Mouse (Mus musculus): Measurements from ENCODE around the gene Gm49721. TPM values are rescaled to one million over a fixed set of nuclear protein-coding genes. Genes with fewer than 3 reads are reported as not detected.
"Not testable (repeated sequence)": the region's sequence is repeated elsewhere in the genome, so short reads cannot be mapped to it uniquely, and the experiment has no call there.

Gm49721 gene
- total RNA-seq, 2 experiments from 2014 or later = not detected

DNA sequence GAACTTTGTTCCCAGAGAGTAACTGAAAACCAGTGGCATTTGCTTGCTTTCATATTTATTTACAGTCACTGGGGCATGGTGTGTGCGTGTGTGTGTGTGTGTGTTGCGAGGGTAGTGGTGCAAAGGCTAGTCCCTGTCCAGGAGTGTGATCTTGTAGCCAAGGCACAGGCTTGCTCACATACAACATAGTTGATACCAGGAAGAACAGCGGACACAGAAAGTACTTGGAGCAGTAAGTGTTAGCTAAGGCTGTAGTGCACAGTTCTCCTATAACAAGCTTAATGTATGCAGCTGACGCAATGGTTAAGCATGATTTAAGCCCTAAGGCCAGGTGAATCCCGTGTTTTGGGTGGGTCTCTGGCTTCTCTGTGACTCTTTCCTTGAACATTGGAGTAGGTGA lies 676 bp downstream of the Gm49721 start:
- not testable (repeated sequence) for DNase-seq (ENCODE audit: low spot score in 2 of 2)

DNA sequence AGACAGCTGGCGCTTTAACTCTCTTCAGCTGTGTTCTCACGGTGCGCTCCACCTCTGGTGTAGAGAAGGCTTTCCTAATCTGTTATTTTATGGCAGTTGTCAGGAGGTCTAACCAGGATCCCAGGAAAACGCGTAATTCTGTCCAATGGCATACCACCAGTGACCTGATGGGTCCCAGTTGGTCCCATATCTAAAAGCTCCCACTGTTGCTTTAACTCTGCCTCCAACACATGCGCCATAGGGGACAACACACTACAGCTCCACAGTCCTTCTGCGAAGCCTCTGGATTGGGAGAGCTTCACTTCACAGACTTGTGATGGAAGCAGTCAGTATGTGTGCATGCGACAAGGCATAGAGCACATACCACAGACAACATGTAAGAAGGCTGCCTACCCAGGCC lies 1.4 kb downstream of the Gm49721 start:
- not testable (repeated sequence) for DNase-seq (ENCODE audit: low spot score in 2 of 2)

DNA sequence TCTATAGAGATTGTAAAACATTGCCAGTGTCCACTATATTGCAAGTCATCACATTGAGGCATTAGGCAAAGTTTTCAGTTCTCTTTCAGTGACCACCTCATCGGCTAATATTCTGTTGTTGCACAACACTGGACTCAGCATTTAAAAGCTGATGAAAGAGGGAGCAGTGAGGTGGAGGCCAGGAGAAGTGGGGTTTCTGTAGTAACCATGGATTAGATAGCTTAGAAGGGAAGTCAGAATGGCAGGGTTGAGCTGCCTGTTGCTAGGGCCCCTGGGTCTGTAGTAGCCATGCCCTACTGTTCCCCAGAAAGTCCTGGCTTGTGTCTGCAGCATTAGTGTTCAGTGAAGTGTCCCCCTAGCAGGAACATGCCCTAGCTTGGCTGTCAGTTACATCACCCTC lies 7.4 kb downstream of the Gm49721 start:
- DNase-seq (ENCODE audit: low spot score in 2 of 2) = not testable (repeated sequence)

DNA sequence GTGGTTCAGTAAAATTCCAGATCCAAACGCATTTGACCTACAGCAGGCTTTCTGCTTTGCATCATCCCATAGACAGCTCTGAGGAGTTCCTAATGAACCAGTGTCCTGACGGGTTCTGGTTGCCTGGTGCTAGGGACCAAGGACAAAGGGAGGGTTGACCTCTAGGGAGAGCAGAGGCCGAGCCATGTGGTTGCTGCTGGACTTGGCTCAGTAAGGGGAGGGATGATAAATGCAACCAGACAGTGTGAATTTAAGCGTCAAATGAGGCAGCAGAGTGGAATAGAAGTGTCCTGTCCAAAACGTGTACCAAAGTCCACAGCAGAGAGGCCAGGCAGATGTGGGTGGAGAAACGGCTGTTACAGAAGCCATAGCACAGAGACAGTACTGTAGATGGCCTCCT lies 16.8 kb downstream of the Gm49721 start:
- not testable (repeated sequence) for DNase-seq (ENCODE audit: low spot score in 2 of 2)

DNA sequence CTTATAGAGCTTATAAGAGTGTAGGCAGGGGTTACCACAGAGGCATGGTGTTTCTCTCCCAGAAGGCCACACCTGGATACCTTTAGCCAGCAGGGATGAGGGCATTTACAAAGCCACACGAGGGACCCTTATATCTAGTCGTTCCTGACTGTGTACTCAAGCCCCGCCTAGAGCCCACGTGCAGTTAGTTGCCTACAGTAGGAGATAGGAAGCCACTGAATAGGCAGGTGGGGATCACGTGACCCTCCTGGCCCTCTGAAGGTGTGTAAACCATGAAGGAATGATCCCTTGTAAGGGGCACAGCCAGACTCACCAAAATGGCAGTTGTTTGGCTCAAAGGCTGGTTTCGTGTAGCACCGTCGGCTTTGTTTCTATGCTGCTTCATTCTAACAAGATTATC lies 18.1 kb downstream of the Gm49721 start:
- not testable (repeated sequence) for DNase-seq (ENCODE audit: low spot score in 2 of 2)

DNA sequence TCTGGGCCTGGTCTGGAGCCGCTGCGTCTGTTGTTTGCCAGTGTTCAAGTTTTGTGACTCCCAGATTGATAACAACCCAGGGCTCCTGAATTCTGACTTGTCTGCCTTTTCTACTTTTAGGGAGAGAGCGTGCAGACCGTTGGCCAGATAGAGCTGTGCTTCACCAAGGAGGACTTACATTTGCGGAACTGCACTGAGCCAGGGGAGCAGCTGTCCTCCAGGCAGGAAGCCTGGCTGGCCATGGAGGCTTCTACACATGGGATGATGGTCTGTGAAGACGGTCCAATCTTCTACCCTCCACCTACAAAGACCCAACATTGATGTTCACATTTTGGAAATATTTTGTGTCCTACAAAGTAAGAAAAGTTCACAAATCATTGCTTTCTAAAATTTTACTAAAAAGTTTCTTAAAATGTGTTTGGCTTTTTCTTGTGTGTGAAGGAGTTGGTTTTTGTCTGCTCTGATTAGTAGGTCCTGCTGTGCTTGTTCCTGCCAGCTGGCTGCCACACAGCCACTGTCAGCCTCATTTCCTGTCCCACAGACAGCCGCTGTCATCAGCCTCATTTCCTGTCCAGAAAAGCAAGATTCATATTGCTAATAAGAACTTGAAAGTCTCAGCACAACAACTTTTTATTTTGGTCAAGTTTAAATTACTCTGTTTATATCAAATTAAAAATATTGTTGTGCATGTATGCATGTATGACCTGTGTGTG lies 19.2 kb downstream of the Gm49721 start:
- not testable (repeated sequence) for DNase-seq (ENCODE audit: low spot score in 2 of 2)

DNA sequence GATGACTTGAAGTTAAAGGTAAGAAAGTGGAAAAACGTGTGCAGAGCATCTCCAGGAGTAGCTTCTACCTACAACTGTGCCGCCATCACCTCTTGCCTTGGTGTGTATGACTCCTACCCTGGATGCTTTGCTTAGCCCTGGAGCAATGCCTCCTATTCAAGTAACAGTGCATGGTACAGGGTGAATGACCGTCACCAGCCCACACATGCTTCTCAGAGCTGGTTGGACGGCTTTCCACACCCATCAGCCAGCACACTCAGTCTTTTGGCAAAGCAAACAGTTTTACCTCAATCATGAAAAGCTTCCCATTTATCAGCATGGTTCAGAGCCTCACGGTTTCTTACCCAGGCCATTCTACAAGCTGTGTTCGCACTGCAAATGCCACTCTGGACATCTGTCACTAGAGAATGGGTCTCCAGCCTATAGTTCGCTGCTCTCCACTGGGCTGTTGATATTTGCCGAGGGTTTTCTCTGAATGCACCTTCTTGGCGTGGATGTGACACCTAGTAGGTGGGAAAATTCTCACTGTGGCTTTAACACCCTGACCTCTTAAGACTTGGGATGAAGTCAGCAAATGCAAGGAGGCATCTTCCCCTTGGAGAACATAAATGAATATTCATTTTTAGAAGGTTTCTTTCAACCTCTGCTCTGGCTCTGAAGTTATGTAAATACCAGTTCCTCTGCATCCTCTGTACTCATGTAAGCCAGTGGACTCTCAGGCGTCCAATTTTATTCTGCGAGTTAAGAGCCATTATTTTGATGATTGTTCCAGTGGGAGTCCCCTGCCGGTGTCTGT lies 23.3 kb downstream of the Gm49721 start:
- not testable (repeated sequence) for DNase-seq (ENCODE audit: low spot score in 2 of 2)

DNA sequence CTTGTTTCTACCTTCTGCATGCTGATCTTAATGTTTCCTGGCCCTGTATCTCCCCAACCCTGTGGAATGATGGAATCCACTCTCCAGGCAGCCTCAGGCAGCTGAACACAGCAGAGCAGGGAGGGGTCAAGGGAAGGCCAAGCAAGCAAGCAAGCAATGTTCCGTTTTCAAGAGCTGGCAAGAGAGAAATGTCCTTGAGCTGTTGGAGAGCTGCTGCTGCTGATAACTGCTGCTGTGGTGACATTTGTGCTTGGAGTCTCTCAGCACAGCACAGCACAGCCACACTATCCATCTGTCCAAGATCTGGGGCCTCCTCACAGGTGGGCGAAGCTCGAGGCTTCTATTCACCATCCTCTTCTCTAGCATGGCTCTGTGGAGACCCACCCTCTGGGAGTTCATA lies 24.7 kb downstream of the Gm49721 start:
- not testable (repeated sequence) for DNase-seq (ENCODE audit: low spot score in 2 of 2)

DNA sequence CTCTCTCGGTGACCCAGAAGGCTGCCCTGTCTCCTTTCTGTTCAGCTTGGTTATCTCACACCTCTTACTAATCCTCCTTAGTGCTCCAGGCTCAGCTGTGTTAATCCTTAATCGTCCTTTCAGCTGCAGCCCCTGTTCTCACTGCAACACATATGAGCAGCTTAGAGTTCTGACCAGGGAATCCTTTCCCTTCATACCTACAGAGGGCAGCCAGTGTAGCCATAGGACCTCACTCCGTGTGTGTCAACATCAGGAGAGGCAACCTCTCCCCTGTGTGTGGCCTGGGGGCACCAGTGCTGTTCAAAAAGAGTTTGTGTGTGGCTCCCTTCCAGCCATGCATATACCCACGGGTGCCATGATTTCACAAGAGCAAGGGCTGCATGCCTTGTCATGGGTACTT lies 26.9 kb downstream of the Gm49721 start:
- DNase-seq (ENCODE audit: low spot score in 2 of 2) = not testable (repeated sequence)

DNA sequence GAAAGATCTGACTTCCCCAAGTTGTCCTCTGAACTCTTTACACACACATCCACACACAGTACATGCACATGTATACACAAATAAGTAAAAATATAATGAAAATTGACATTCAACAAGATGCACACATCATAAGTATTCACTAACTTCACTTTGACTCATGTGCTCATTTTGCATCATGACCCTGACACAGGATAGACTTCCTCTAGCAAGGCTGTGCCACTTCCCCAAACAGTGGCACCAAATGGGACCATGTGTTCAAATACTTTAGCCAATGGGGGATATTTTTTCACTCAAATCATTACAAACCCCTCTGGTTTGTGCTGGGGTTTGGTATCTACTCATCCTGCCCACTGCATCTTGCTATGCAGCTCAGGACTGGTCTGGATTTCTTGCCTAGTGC lies 30.2 kb downstream of the Gm49721 start:
- DNase-seq (ENCODE audit: low spot score in 2 of 2) = not testable (repeated sequence)

DNA sequence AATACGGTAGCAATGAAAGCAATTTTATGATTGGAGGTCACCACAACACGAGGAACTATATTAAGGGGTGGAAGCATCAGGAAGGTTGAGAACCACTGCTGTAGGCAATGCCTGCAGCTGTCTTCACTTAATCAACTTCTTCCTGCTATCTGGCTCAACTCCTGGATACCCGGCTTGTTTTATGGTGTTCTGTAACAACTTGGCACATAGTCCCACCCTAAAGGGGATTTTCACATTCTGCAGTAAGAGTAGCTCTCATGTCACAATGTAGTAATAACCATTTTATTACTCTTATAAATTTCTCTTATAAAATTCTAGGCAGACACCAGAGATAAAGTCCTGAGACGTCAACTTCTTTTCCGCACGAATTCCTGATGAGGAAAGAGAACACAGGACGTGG lies 30.7 kb downstream of the Gm49721 start:
- not testable (repeated sequence) for DNase-seq (ENCODE audit: low spot score in 2 of 2)

DNA sequence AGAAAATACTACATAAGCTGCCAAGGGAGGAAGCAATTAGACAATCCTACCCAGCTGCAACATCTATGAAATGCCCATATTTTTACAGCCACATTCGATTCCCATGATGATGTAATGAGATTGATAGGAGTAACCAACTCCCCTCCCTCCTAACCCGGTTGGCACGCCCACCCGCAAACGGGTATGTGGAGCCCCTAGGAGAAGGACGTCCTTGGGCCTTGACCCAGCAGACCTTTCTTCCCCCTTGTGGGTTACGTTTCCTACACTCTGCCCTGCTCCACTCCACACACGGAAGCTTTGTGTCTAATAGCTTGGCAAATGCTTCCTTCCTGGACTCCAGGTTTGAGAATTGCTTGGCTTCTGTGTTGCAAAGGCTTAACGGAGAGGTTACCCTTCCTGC lies 31.2 kb downstream of the Gm49721 start:
- DNase-seq (ENCODE audit: low spot score in 2 of 2) = not testable (repeated sequence)

DNA sequence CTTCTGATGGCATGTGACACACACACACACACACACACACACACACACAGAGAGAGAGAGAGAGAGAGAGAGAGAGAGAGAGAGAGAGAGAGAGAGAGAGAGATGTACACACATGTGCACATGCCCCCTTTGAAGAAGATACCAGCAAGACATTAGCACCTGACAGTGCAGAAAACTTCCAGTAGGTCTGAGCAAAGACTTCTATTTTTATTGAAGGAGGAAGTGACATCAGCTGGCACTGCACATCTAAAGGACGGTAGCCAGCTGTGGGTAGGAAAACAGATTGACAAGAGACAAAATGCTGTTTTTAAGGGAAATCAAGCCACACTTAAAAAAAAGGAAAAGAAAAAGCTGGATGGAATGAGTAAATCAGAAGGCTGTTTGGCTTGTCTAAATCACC lies 35.5 kb downstream of the Gm49721 start:
- DNase-seq (ENCODE audit: low spot score in 2 of 2) = not testable (repeated sequence)

DNA sequence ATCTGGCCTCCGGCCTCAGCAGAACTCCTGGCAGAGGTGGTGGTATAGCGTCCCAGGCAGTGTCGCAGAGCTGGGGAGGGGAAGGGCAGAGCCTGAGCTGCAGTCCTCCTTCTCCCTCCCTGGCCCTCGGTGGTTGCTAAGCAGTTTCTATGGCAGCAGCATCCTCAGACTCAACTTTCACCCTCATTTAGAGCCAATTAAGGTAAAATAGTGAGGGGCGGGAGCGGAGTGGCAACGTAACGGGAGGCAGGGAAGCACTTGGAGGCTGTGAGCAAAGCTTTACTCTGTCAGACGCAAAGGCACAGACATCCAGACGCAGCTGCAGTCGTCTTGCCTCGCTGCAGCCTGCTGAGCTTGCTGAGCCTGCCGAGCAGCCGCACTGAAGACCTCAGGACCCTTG lies 46.6 kb downstream of the Gm49721 start, which contains the start of gene Gm1604a:
Gene Gm1604a, plus strand, starts transcription at position 312 of the 400 bp plus-strand sequence.
- DNase-seq (ENCODE audit: low spot score in 2 of 2) = not testable (repeated sequence)

DNA sequence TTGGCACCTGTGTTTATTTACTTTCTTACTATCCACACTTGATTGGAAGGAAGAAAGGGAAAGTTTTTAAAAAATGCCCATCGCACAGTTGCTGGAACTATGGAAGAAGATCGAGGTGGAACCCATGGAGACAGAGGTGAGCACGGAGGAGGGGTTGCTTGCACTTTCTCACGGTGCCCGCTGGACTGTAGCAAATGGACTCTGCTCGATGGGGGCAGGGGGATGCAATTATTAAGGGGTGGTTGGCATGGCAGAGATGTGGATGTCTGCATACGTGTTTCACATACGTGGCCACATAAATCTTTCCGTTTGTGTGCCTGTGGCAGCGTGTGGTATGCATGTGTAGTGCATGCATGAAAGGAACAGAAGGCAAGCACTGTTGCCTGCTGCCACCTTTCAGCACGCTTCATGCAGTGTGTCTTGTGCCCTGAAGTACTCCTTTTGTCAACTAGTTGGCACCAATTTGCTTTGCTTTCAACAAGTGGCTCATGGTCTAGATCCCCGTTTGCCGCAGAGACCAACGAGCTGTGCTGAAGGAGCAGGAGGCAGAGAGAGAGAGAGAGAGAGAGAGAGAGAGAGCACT lies 47.2 kb downstream of the Gm49721 start:
- not testable (repeated sequence) for DNase-seq (ENCODE audit: low spot score in 2 of 2)

DNA sequence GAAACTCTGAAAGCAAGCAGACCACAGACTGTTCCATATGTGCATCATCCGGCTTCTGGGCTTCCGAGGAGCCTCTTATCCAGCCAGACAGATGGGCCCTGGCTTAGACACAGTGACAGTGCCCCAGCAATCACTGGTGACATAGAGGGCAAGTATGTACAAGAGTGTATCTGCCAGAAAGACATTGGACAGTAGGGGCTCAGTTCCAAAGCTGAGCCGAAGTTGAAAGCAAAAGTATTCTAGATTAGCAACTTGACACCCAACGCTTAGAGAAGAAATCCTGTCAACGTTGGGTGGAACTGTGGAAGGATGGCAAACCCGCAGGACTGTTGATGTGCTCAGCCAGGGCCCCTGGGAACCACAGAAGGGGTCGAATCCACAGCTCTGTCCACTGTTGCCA lies 51.5 kb downstream of the Gm49721 start:
- not testable (repeated sequence) for DNase-seq (ENCODE audit: low spot score in 2 of 2)

DNA sequence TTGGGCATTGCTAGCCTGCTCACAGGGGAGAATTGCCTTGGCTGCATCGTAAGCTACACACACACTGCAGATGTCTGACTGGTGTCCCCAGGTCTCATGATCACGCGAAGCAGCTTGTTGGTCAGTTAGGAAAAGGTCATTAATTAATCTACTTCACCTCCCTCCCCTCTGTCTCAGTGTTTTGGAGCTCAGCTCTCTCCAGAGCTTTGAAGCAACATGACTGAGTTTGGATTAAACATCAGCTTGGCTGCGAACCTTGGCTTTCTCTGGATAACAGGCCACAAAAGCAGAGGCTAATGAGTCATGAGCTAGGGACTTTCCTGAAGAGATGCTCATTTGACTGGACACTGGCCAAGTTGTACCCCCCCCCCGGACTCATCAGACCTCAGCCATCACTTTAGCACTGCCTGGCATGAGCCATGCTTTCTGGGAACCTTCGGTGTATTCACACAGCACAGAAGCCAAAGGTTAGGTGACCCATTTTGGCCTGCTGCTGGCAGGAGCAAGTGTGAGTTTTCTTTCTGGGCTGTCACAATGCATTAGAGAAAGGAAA lies 52.0 kb downstream of the Gm49721 start:
- DNase-seq (ENCODE audit: low spot score in 2 of 2) = not testable (repeated sequence)

DNA sequence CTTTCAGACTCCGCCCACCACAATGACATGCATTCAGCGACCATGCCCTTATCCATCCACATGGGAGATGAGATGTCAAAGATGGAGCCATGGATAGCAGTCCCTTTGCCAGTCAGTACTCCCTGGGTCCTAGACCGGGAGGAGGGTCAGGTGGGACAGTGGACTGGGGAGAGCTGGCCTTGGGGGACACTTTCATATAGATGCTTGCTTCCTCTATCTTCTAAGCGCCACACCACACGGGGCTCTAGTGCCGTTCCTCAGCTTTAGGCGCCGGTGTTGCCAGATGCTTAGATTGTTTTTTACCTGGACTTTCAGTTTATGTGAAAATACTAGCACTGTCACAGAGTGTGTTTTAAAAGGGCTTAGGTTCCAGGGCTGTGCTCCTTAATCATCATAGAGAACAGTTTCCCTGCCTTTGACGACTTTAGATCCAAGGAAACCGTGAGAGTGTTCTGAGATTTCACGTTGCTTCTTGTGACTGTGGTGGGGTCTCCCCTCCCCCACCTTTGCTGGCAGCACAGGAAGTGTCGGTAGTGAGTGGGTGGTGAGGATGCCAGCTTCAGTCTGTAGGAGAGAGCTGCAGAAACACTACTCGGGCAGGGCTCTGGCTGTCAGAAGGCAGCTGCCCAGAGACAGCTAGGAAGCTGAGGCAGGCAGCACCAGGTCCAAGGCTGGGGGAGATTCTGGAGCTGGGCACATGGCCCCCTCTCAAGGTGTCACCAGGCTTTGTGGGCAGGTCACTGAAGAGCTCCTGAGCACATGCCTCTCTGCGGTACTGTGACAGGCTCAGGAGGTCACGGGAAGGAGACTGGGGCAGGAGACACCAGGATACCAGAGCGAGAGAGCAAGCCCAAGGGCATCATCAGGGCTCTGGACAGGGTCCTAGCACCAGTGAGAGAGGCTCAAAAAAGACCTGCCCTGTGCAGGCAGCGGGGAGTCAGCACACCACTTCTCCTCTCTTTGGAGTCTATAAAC lies 54.8 kb downstream of the Gm49721 start:
- DNase-seq (ENCODE audit: low spot score in 2 of 2) = not testable (repeated sequence)

DNA sequence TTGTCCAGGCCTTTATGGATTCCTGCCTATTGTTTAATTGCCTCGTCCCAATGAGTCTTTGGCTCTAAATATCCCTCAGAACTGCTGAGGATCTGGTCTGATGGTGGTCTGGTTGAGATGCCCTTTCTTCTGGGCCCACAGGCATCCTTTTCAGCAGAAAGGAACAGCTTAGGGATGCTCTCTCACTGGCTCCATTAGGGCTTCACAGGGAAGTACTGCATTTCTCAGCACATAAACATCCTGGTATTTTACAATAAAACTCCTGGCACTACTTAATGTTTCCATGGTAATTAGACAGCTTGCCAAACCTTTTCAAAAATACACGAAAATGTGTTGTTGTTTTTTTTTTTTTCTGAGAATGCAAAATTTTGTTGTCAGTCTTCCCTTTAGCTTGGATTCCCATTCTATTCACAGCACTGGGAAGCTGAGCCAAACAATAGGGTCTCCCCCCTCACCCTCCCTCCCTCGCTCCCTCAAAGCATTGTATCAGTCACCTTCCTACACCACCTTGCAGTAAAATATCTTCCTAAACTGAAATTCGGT lies 90.4 kb downstream of the Gm49721 start:
- not testable (repeated sequence) for DNase-seq (ENCODE audit: low spot score in 2 of 2)

All from adrenal gland, adult 18-20 months (tissue).